Mouse (Mus musculus) forebrain, embryonic 14.5 days (tissue): ENCODE measurements at regions not wholly inside any gene's neighbourhood (a gene's known extent, or its start where the extent isn't known, plus 50 kb on each side); places are given as distances from the start of the nearest gene placed in this dataset.

Source experiments
- ATAC-seq: fragments of 200-750 bp; cut with Nextera tagmentation; 2 replicates; pipeline ENCODE4 v1.8.0; 2017; ENCODE audit warnings: mild to moderate bottlenecking, moderate library complexity
- DNase-seq: peaks from one replicate; pipeline ENCODE4 v3.0.0-alpha.2; 2015; ENCODE audit warnings: low spot score
- H3K27ac ChIP-seq: fragments of 300-500 bp; sonication (generic); 2 replicates; pipeline ENCODE4 v1.5.1; 2014; ENCODE audit warnings: low read depth, mild to moderate bottlenecking, control low read depth, low read length, moderate library complexity
- H3K27me3 ChIP-seq: fragments of 300-500 bp; sonication (generic); replicated peaks from 2 replicates; pipeline ENCODE4 v1.6.1; 2014; ENCODE audit warnings: low read length, control low read depth, mixed read lengths; ENCODE audit not compliant: control insufficient read depth, insufficient read depth
- H3K36me3 ChIP-seq: fragments of 300-500 bp; sonication (generic); 2 replicates; pipeline ENCODE4 v1.6.1; 2014; ENCODE audit warnings: low read length, control low read depth; ENCODE audit not compliant: control insufficient read depth, insufficient read depth
- H3K4me1 ChIP-seq: fragments of 300-500 bp; sonication (generic); 2 replicates; pipeline ENCODE4 v1.6.1; 2014; ENCODE audit warnings: antibody characterized with exemption, low read length, control low read depth; ENCODE audit not compliant: control insufficient read depth, insufficient read depth
- H3K4me2 ChIP-seq: fragments of 300-500 bp; sonication (generic); 2 replicates; pipeline ENCODE4 v1.6.1; 2014; ENCODE audit warnings: mild to moderate bottlenecking, control low read depth, low read length
- H3K4me3 ChIP-seq: fragments of 300-500 bp; sonication (generic); 2 replicates; pipeline ENCODE4 v1.5.1; 2014; ENCODE audit warnings: low read depth, low read length, control low read depth
- H3K9ac ChIP-seq: fragments of 300-500 bp; sonication (generic); 2 replicates; pipeline ENCODE4 v1.6.1; 2014; ENCODE audit warnings: mild to moderate bottlenecking, low read length, control low read depth, moderate library complexity
- H3K9me3 ChIP-seq: fragments of 300-500 bp; sonication (generic); replicated peaks from 2 replicates; pipeline ENCODE4 v1.6.1; 2016; ENCODE audit warnings: low read length, control low read depth, mixed read lengths; ENCODE audit not compliant: control insufficient read depth
- WGBS: fragments of 180-500 bp; shearing (Covaris S2); extraction: QIAGEN DNeasy Blood & Tissue Kit; methylation state at CpG from one replicate; pipeline ENCODE4 v1.1.7; 2014; 5-methylcytosine and 5-hydroxymethylcytosine counted together

GRCm38 (mm10) chr10:98531425-98531824 lies 382.8 kb upstream of the Atp2b1 start:
- Histone ChIP-seq H3K27me3 (no peaks in the 10 kb centered on the region), H3K4me1 (no peaks in the 10 kb centered on the region), H3K36me3 (no peaks in the 10 kb centered on the region), H3K9ac (no peak overlapping the region), H3K9me3 (no peaks in the 10 kb centered on the region), H3K4me3 (no peak overlapping the region), H3K4me2 (no peak overlapping the region), H3K27ac (no peak overlapping the region)
- DNase-seq (no peak), ATAC-seq (no peak)
- WGBS = 92% methylated on average over 4 of the region's 4 CpGs

GRCm38 (mm10) chr10:98538706-98539105 lies 375.5 kb upstream of the Atp2b1 start:
- Histone ChIP-seq H3K4me3 (no peak overlapping the region), H3K9ac (no peak overlapping the region), H3K27ac (no peak overlapping the region), H3K4me1 (no peaks in the 10 kb centered on the region; the same call in 1 of the 2 replicates), H3K9me3 (no peaks in the 10 kb centered on the region), H3K4me2 (no peak overlapping the region), H3K36me3 (no peaks in the 10 kb centered on the region), H3K27me3 (no peaks in the 10 kb centered on the region)
- WGBS = 87% methylated on average over 1 of the region's 1 CpGs
- no peak for ATAC-seq
- DNase-seq = no peak

GRCm38 (mm10) chr10:98541062-98541461 lies 373.1 kb upstream of the Atp2b1 start:
- ATAC-seq = no peak
- Histone ChIP-seq H3K4me2 (no peak overlapping the region), H3K4me1 (no peaks in the 10 kb centered on the region; the same call in 1 of the 2 replicates)

GRCm38 (mm10) chr10:98542072-98542471 lies 372.1 kb upstream of the Atp2b1 start:
- Histone ChIP-seq H3K36me3 (no peaks in the 10 kb centered on the region), H3K9ac (no peak overlapping the region)

More at GRCm38 (mm10) chr10:98541062-98541461, 373.1 kb upstream of the Atp2b1 start:
- no peak overlapping the region for H3K27ac ChIP-seq
- H3K36me3 ChIP-seq = no peaks in the 10 kb centered on the region
- H3K27me3 ChIP-seq = no peaks in the 10 kb centered on the region
- H3K9ac ChIP-seq = no peak overlapping the region
- H3K4me3 ChIP-seq = no peak overlapping the region
- no peak for DNase-seq
- no peaks in the 10 kb centered on the region for H3K9me3 ChIP-seq

GRCm38 (mm10) chr10:98543253-98543997 lies 370.8 kb upstream of the Atp2b1 start:
- Histone ChIP-seq H3K9ac (no peak overlapping the region), H3K27me3 (no peaks in the 10 kb centered on the region), H3K9me3 (no peaks in the 10 kb centered on the region), H3K4me2 (no peak overlapping the region), H3K27ac (no peak overlapping the region), H3K36me3 (no peaks in the 10 kb centered on the region), H3K4me1 (no peaks in the 10 kb centered on the region; the same call in 1 of the 2 replicates), H3K4me3 (no peak overlapping the region)
- DNase-seq = peak; percentile 40
- 28% methylated on average over 8 of the region's 8 CpGs for WGBS
- ATAC-seq = no peak

More at GRCm38 (mm10) chr10:98542072-98542471, 372.1 kb upstream of the Atp2b1 start:
- DNase-seq = no peak
- Histone ChIP-seq H3K27ac (no peak overlapping the region), H3K27me3 (no peaks in the 10 kb centered on the region), H3K4me1 (no peaks in the 10 kb centered on the region; the same call in 1 of the 2 replicates), H3K9me3 (no peaks in the 10 kb centered on the region), H3K4me2 (no peak overlapping the region), H3K4me3 (no peak overlapping the region)
- 93% methylated on average over 2 of the region's 2 CpGs for WGBS
- no peak for ATAC-seq

- Histone ChIP-seq H3K4me1 (no peaks in the 10 kb centered on the region; the same call in 1 of the 2 replicates), H3K4me2 (no peak overlapping the region), H3K9me3 (no peaks in the 10 kb centered on the region), H3K4me3 (no peak overlapping the region), H3K27me3 (no peaks in the 10 kb centered on the region), H3K9ac (no peak overlapping the region), H3K27ac (no peak overlapping the region), H3K36me3 (no peaks in the 10 kb centered on the region)
- ATAC-seq (no peak), DNase-seq (no peak)
- WGBS = 72% methylated on average over 5 of the region's 5 CpGs
Measured at GRCm38 (mm10) chr10:98543998-98544349, 370.2 kb upstream of the Atp2b1 start.

- no peak for DNase-seq
- no peaks in the 10 kb centered on the region for H3K27me3 ChIP-seq
- H3K4me1 ChIP-seq = no peaks in the 10 kb centered on the region
- H3K4me2 ChIP-seq = no peak overlapping the region
- H3K9ac ChIP-seq = no peak overlapping the region
- 90% methylated on average over 3 of the region's 3 CpGs for WGBS
- no peak for ATAC-seq
- H3K27ac ChIP-seq = no peak overlapping the region
- no peaks in the 10 kb centered on the region for H3K36me3 ChIP-seq
- no peak overlapping the region for H3K4me3 ChIP-seq
- no peaks in the 10 kb centered on the region for H3K9me3 ChIP-seq
Measured at GRCm38 (mm10) chr10:98554575-98554974, 359.6 kb upstream of the Atp2b1 start.

- 87% methylated on average over 9 of the region's 9 CpGs for WGBS
- DNase-seq (no peak), ATAC-seq (no peak)
- Histone ChIP-seq H3K4me1 (no peaks in the 10 kb centered on the region), H3K9me3 (no peaks in the 10 kb centered on the region), H3K4me3 (no peak overlapping the region), H3K4me2 (no peak overlapping the region), H3K27me3 (no peaks in the 10 kb centered on the region), H3K27ac (no peak overlapping the region), H3K9ac (no peak overlapping the region), H3K36me3 (no peaks in the 10 kb centered on the region)
Measured at GRCm38 (mm10) chr10:98557470-98558060, 356.6 kb upstream of the Atp2b1 start.

GRCm38 (mm10) chr10:98558560-98558959 lies 355.6 kb upstream of the Atp2b1 start:
- whole genome bisulfite sequencing = 87% methylated on average over 2 of the region's 2 CpGs

More at GRCm38 (mm10) chr10:98558560-98558959, 355.6 kb upstream of the Atp2b1 start:
- H3K4me3 ChIP-seq = no peak overlapping the region
- H3K27me3 ChIP-seq = no peaks in the 10 kb centered on the region
- no peaks in the 10 kb centered on the region for H3K9me3 ChIP-seq
- DNase-seq (no peak), ATAC-seq (no peak)
- H3K27ac ChIP-seq = no peak overlapping the region
- H3K9ac ChIP-seq = no peak overlapping the region
- no peaks in the 10 kb centered on the region for H3K36me3 ChIP-seq
- H3K4me2 ChIP-seq = no peak overlapping the region
- no peaks in the 10 kb centered on the region for H3K4me1 ChIP-seq
